Mouse (Mus musculus) embryonic fibroblast, embryonic 13.5 days (primary cell): ENCODE results near the gene Cacna2d1. TPM values are rescaled to one million over a fixed set of nuclear protein-coding genes. Genes with fewer than 3 reads are reported as not detected.

Source experiments
- H3K27ac ChIP-seq: 2 replicates; pipeline ENCODE4 v1.5.1; 2012; ENCODE audit warnings: low read length, control low read depth, inconsistent platforms; ENCODE audit not compliant: insufficient read depth
- H3K4me1 ChIP-seq: 2 replicates; pipeline ENCODE4 v1.6.1; 2011; ENCODE audit warnings: low read length; ENCODE audit not compliant: control insufficient read depth, insufficient read depth
- H3K4me3 ChIP-seq: 2 replicates; pipeline ENCODE4 v1.5.1; 2011; ENCODE audit warnings: mild to moderate bottlenecking, control low read depth, low read length; ENCODE audit not compliant: insufficient read depth
- CTCF ChIP-seq: IDR thresholded peaks from 2 replicates; pipeline ENCODE4 v1.5.1; 2011; ENCODE audit warnings: mild to moderate bottlenecking, control low read depth, low read length, moderate library complexity, borderline replicate concordance; ENCODE audit not compliant: insufficient read depth
- POLR2A ChIP-seq: IDR thresholded peaks from 2 replicates; pipeline ENCODE4 v1.6.1; 2011; ENCODE audit warnings: low read depth, mild to moderate bottlenecking, control low read depth, low read length, moderate library complexity
- polyA plus RNA-seq: library from polyadenylated mRNA; stranded (reverse); fragments of >200 nt; gene quantifications from 2 replicates; pipeline ENCODE4 v1.2.4, GENCODE M21; 2011; ENCODE audit warnings: low read depth; ENCODE audit not compliant: missing spikeins, insufficient read length

Cacna2d1 gene
- polyA plus RNA-seq, 1 experiment: 49.3 TPM

DNA sequence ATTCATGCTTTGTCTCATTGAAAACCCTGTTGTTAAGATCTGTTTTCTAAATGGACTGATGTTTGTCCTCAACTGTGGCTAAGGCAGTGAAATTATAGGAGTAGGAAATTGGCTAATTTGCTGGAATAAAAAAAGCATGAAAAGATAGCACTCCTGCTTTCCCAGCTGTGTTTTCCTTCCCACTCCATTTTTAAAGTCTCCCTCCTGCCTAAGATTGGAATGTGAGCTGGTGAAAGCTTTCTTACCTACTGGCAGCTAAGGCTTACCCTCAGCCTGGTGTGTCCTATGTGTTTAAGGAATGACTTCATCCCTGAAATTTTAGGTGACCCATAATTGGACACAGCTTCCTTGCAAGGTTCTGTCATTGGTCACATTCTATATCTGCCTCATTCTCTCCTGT is 40.2 kb downstream of the Cacna2d1 start:
- Histone ChIP-seq H3K4me1 (no peaks in the 10 kb centered on the region), H3K27ac (no peak overlapping the region), H3K4me3 (no peak overlapping the region)
- TF ChIP-seq POLR2A: no peak
- no peak for TF ChIP-seq CTCF

DNA sequence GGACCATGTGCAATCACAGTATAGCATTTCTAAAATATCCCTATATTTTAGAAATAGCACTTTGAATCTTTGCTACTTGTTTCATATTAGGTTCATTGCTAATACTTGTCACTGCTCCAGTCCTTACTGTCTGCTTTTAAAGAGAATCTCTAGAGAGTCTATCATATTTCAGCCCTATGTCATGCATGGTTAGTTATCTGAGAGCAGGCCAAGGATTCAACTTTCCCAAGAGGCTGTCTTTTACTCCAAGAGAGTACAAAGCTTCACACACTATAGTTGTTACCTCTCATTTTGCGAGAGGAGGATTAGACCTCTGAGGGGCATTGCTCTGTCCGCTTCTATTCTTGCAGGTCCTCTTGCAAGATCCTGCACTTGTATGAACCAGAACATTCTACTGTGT is 44.7 kb downstream of the Cacna2d1 start:
- TF ChIP-seq POLR2A: no peak
- no peak for TF ChIP-seq CTCF
- no peak overlapping the region for H3K27ac ChIP-seq
- no peaks in the 10 kb centered on the region; the same call in 1 of the 2 replicates for H3K4me1 ChIP-seq
- H3K4me3 ChIP-seq: no peak overlapping the region

DNA sequence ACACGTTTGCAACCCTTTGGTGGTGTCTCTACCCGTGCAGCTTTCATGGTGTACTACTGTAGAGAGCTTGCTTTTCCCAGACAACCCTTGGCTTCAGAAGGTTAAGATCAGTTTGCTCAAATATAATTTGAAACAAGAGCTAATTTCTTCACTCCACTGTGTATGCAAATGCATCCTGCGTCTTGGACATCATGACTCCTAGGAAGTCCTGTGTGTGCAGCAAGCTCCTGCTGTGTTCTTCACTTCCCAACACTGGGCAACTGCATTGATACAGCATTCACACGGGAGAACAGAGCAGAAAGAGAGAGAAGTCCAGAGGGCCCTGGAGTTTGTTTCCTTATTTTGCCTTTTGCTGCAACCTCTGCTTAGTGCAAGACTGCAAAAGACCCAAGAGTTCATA is 48.1 kb downstream of the Cacna2d1 start:
- Histone ChIP-seq H3K4me1 (peaks cover 5% of the 10 kb centered on the region), H3K4me3 (no peak overlapping the region), H3K27ac (no peak overlapping the region)
- TF ChIP-seq CTCF: no peak
- TF ChIP-seq POLR2A: no peak

DNA sequence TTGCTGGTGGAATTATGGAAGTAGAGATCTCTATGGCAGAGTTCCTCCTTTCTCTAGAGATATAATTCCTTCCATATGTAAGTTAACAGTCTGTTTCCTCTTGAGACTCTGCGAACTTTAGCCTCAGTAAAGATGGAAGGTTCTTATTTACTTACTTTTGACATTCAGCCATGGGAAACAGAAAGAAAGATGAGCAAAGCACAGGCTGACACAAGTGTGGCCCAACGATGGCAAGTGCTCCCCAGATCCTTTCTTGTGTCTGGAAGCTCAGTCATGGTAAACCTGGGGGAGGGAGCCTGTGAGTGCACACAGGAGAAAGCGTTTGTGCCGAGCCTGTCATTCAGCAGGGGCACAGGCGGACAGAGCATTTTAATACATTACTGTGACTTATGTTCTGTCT is 48.9 kb downstream of the Cacna2d1 start:
- TF ChIP-seq POLR2A: no peak
- TF ChIP-seq CTCF: no peak
- H3K4me1 ChIP-seq: peaks cover 5% of the 10 kb centered on the region
- no peak overlapping the region for H3K4me3 ChIP-seq
- H3K27ac ChIP-seq: no peak overlapping the region

DNA sequence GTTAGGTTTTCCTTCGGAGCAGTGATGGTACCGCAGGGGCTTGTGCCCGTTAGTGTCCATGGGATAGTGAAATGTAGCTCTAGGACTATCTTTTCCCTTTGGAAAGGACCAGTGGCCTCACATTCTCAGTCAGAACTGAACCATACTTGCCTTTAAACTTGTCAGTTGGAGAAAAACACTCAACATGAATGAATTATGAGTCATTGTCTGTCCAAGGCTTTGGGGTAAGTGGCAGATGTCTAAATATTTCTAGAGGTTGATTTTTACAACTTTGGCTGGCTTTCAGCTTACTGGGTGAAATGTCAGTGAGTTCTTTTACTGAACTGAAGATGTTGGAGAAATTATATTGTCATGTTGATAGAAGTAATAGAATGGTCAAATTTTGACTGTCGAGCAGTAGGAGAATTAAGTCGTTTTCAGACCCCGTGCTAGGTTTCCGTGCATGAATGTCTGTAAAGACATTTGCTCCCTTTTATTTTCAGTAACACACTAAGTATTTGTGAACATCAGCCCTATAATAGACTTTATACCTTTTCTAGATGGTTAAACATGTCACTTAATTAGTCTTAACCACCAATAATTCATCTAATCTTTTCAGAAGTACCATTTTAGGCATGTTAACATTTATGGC is 50.9 kb downstream of the Cacna2d1 start:
- peaks cover 5% of the 10 kb centered on the region for H3K4me1 ChIP-seq
- no peak overlapping the region for H3K4me3 ChIP-seq
- TF ChIP-seq CTCF (no peak), POLR2A (no peak)

DNA sequence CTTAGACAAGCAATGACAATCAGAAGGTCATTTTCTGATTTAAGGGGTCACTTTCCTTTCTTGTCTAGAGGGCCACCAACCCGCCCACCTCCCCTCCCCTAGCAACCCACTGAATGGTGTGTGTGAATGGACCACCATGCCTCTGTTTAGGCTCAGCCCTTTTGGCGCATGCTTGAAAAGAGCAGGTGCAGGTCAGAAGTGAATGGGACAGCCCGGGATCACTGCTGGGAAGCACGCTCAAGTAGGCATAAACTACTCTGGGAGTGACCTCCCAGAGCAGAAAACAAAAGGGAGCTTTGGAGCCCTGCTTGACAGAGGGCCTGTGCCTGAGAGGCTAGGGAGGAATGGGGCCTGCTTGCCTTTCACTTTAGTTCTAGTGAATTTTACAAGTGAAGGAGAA is 51.4 kb downstream of the Cacna2d1 start:
- TF ChIP-seq POLR2A (no peak), CTCF (no peak)
- no peak overlapping the region for H3K27ac ChIP-seq
- peaks cover 5% of the 10 kb centered on the region for H3K4me1 ChIP-seq
- no peak overlapping the region for H3K4me3 ChIP-seq

More for the DNA sequence above, 50.9 kb downstream of the Cacna2d1 start:
- H3K27ac ChIP-seq: no peak overlapping the region

DNA sequence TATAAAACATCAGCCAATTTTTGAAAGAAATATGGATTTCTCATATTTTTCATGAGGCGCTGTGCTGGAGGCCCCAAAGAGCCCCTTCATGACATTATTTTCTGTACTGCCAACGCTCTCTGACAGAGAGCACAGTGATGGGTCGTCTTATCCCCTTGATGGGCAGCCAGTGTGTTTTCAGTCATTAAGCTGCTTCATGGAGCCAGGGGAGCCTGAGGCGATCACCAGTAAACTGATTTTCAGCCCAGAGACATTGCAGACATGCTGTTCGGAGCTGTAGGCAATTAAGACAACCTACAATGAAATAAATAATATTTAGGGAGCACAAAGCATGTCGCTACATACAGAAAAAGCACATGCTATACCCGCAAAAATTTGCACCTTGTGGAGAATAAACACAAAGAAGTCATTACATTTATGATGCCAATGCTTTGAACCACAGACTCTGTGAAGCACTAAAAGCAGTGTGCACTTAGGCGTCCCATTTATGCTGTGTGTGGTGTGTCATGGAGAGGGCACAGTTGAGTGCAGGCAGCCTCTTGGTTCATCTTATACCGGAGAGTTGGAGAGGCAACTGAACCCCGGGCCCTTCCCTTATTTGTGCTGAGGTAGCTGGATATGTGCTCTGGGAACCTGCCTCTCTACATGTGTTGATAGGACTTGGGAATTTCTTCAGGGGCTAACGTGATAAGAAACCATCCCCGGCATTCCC is 57.1 kb downstream of the Cacna2d1 start:
- Histone ChIP-seq H3K27ac (no peak overlapping the region), H3K4me3 (no peak overlapping the region), H3K4me1 (no peaks in the 10 kb centered on the region)
- no peak for TF ChIP-seq CTCF
- TF ChIP-seq POLR2A: no peak

DNA sequence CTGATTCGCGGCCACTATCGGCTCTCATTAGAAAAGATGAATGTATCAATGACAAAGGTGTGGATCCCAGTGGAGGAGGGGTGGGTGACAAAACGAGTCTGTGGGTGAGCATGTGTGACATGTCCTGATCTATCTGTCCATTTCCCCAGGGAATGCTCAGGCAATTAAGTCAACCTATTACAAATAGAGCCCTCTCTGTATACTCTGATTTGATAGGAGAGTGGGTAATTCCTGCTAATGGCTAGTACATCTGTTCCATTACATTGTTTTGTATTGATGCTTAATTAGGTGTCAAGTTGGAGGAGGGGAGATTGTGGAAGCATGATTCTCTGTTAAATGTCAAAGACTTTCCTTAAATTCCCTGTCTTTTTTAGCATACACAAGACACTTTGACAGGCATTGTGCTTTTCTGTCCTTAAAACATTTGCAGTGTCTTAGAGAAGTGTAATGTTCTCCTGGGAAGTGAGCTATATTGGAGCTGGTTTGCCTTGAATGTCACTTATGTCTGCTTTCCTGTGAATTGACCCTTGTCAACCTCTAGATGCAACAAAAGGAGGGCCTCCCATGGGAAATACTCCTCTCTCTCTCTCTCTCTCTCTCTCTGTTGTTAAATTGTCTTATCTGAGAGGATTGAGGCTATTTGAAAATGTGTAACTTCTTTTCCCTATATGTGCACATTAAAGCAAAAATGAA is 58.9 kb downstream of the Cacna2d1 start:
- Histone ChIP-seq H3K4me1 (no peaks in the 10 kb centered on the region), H3K4me3 (no peak overlapping the region), H3K27ac (no peak overlapping the region)
- TF ChIP-seq POLR2A (no peak), CTCF (no peak)

DNA sequence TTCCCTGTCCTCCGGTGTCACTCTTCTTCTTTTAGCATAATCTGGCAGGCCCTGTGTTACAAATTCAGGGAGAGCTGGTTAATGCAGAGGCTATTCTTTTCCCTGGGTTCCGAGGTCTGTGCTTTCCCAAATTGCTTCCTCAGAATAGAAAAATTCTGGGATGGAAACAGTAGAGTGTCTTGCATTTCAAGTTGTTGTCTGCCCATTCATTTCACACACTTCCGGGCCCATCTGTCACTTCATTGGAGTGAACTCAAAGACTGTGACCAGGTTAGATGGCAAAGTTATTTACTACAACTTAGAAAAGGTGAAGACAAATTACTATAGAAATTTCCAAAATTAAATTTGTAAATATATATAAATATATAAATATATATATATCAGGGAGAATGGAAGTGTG is 62.7 kb downstream of the Cacna2d1 start:
- H3K4me3 ChIP-seq: no peak overlapping the region
- TF ChIP-seq CTCF (no peak), POLR2A (no peak)
- H3K4me1 ChIP-seq: peaks cover 5% of the 10 kb centered on the region; the same call in 1 of the 2 replicates
- H3K27ac ChIP-seq: no peak overlapping the region

DNA sequence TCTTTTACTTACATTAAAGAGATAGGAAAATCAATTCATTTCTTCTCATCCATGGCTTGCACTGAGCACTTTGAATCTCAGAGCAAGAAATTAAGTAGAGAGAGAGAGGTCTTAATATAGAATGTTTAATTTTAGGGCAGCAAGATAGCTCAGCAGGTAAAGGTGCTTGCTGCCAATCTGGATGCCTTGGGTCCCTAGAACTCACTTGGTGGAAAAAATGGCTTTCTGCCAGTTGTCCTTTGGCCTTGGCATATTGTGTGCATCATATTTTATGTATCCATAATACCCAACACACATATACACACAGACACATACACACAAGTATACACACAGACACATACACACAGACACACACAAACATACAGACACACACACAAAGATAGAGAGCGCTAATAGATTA is 63.3 kb downstream of the Cacna2d1 start:
- Histone ChIP-seq H3K4me3 (no peak overlapping the region), H3K4me1 (peaks cover 5% of the 10 kb centered on the region), H3K27ac (no peak overlapping the region)
- TF ChIP-seq CTCF (no peak), POLR2A (no peak)
